Mouse (Mus musculus): ENCODE data around the gene Dnaja1. TPM values are rescaled to one million over a fixed set of nuclear protein-coding genes. Genes with fewer than 3 reads are reported as not detected.

Gene Dnaja1
- total RNA-seq, 2 experiments from 2014 or later: 141 to 570 TPM

DNA sequence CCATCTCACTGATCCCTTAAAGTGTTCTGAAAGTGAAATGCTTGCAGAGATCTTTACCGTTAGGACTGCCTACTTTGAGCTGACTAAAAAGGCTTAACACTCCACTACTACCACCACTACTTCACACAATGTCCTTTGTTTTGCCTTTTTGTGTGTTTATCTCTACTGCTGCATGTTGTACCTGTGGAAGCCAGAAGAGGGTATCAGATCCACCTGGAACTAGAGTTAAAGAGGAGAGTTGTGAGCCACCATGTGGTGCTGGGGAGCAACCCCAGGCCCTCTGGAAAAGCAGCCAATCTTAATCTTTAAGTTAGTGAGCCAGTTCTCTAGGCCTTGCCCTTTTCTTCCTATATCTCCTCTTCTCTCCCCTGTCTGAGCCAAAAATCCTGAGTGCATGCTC is 5.3 kb downstream of the Dnaja1 start:
- peak; percentile 37 for ATAC-seq (replicated peaks; ENCODE audit: low FRiP score, low TSS enrichment, poor library complexity, severe bottlenecking)

- ATAC-seq (replicated peaks; ENCODE audit: low FRiP score, low TSS enrichment, poor library complexity, severe bottlenecking): no peak
These were observed 9.3 kb downstream of the Dnaja1 start for GRCm38 (mm10) chr4:40731262-40731661.

DNA sequence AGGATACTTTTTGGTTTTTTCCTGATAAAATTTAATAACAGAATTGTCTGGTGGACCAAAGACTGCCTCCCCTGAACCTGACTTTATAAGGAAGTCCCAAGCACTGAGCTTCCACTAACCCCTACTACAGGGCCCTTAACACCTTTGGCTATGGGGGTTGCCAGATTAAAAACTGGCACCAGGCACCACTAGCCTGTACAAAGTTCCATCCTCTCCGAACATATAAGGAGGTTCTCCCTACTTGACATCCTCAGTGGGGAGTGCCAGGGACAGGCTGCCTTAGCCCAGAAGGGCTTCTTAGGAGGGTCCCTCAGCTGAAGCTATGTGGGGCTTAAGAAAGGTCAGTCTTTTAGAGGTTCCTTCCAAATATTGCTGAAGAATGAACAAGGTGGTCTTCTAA is 13.4 kb downstream of the Dnaja1 start:
- no peak for ATAC-seq (replicated peaks; ENCODE audit: low FRiP score, low TSS enrichment, poor library complexity, severe bottlenecking)

DNA sequence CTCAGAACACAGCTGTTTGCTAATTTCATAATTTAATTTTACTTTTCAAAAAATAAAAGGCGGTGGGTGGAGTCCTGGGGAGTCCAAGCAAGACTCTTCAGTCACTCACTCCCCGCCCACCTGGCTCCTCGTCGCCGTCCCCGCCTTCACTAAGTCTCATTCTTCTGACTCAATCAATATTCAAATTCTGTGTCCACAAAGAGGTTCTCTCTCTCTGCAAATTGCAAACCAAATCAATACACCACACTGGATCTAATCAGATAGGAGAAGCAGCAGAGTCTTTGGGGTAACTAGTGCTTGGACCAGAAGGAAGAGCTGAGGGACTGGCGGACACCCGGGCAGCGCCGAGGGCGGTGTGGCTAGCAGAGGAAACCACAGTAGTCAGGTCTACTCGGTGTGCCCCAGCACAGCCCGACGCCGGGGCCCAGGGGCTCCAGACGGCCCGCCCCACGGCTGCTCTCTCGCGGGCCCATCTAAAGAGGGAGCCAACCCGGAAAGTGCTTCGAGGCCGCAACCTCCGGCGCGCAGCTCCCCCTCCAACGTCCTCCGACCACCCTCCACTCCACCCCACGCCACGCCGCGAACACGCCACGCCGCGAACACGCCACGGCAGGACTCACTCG is 35.3 kb downstream of the Dnaja1 start:
- peak; percentile 68 for ATAC-seq (replicated peaks; ENCODE audit: low FRiP score, low TSS enrichment, poor library complexity, severe bottlenecking)

DNA sequence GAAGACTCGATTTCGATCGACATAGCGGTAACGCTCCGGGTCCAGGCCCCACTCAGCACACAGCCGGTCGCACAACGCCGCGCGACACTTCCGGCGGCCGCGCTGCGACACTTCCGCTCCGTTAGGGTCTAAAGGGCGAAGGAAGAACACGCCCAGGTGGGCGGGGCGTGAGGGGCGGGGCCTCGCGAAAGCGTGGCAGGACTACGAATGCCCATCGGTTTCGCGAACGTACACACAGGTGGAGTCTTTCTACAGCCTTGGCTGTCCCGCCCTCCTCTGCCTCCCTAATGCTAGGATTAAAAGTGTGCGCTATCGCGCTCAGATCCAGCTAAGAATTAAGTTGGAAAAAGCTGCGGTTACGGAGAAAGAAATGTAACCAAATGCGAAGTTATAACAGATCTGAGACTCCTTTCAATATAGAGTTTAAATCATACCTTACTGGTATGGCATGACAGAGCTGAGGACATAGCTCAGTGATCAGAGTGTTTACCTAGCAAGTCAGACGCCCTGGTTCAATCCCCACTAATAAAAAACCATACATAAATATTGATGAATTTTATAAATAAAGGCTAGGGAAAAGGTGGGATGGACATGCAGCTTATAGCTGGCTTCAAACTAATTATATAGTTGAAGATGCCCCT is 36.0 kb downstream of the Dnaja1 start, which contains the start of gene Smu1:
Gene Smu1, minus strand, starts transcription at position 144 of the 641 bp plus-strand sequence.
- peak; percentile 98 for ATAC-seq (replicated peaks; ENCODE audit: low FRiP score, low TSS enrichment, poor library complexity, severe bottlenecking)

DNA sequence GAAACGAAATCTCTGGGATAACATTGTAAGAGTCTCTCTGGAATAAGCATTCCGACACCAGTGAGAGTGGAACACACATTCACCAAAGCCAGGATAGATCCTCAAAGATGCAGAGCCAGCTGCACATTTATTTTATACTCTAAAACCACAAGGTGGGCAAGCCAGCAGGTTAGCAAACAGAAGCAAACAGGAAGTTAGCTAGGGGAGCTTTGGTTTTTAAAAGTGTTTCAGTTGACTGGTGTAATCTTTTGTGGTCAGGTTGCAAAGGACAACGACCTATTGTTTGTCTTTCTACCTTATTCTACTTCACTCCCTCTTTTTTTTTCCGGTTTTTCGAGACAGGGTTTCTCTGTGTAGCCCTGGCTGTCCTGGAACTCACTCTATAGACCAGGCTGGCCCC is 37.9 kb downstream of the Dnaja1 start:
- no peak for ATAC-seq (replicated peaks; ENCODE audit: low FRiP score, low TSS enrichment, poor library complexity, severe bottlenecking)

GRCm38 (mm10) chr4:40774279-40775259 is 52.6 kb downstream of the Dnaja1 start:
- ATAC-seq (replicated peaks; ENCODE audit: low FRiP score, low TSS enrichment, poor library complexity, severe bottlenecking): peak; percentile 82

- no peak for ATAC-seq (replicated peaks; ENCODE audit: low FRiP score, low TSS enrichment, poor library complexity, severe bottlenecking)
These were observed 54.5 kb downstream of the Dnaja1 start for GRCm38 (mm10) chr4:40776416-40776815.

- no peak for ATAC-seq (replicated peaks; ENCODE audit: low FRiP score, low TSS enrichment, poor library complexity, severe bottlenecking)
These were observed 55.2 kb downstream of the Dnaja1 start for GRCm38 (mm10) chr4:40777116-40777515.

- ATAC-seq (replicated peaks; ENCODE audit: low FRiP score, low TSS enrichment, poor library complexity, severe bottlenecking): no peak
These were observed 56.7 kb downstream of the Dnaja1 start for GRCm38 (mm10) chr4:40778656-40779055.

DNA sequence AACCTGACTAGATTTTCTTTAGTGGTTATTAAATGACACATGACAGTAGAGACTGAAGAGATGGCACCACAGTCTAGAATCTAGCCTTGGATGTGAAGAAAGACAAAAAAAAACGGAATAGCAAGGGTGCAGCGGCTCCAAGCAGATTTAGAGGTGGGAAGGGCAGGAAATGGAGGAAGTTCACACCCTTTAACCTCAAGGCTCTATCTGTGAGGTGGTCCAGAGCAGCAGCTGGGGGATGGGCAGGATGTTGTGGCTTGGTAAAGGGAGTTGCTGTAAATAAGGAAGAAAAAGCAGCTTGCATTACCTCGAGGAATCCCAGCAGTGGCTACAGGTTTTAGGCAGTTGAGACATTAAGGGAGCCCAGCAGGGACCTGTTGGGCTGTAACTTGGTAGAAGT is 59.2 kb downstream of the Dnaja1 start:
- peak; percentile 54 for ATAC-seq (replicated peaks; ENCODE audit: low FRiP score, low TSS enrichment, poor library complexity, severe bottlenecking)

DNA sequence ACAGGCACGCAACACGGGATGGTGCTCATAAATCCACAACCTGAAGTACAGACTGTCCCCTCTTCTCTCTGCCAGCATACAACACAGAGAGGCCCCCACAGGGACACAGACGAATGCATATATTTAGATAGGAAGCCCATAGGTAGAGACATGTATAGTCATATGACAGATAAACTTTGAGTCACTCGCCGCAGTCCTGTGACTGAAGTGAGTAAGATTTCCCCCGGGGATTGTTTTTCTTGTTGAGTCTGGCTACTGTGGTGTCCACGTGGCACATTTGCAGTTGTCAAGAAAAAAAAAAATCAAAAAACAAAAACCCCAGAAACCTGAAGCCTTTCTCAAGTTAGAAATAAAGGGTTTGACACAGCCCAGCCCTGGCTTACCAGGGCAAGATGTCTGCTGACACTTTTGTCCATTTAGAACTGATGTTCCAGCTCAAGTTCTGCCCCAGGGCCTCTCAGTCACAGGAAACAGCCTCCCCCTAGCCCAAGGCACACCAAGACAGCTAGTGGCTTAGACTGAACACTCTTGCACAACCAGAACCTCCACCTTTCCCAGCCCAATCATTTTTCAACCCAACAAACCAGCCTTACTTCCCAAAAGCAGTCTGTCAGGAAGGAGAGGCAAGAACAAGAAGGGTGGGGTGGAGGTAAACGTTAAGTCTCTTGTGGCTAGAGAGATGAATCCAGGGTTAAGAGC is 60.0 kb downstream of the Dnaja1 start:
- ATAC-seq (replicated peaks; ENCODE audit: low FRiP score, low TSS enrichment, poor library complexity, severe bottlenecking): peak; percentile 61

DNA sequence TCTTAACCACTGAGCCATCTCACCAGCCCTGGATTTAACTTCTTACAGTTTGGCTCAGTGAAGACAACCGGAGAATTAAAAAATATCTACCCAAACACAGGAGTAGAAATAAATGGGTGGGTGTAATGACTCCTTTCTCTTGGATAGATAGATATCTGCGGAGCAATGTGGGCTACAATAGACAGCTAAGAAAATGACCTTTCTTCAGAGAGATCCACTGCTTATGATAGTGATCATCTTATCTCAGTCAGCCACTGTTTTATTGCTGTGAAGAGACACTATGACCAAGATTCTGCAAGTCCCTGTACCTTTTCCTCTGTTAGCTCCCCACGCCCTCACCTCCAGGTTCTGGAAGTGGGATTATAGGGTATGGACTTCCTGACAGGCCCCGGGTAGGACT is 61.1 kb downstream of the Dnaja1 start:
- no peak for ATAC-seq (replicated peaks; ENCODE audit: low FRiP score, low TSS enrichment, poor library complexity, severe bottlenecking)

GRCm38 (mm10) chr4:40784556-40785169 is 62.7 kb downstream of the Dnaja1 start:
- ATAC-seq (replicated peaks; ENCODE audit: low FRiP score, low TSS enrichment, poor library complexity, severe bottlenecking): no peak

GRCm38 (mm10) chr4:40785620-40786166 is 63.7 kb downstream of the Dnaja1 start:
- ATAC-seq (replicated peaks; ENCODE audit: low FRiP score, low TSS enrichment, poor library complexity, severe bottlenecking): peak; percentile 91

GRCm38 (mm10) chr4:40786578-40786977 is 64.6 kb downstream of the Dnaja1 start:
- no peak for ATAC-seq (replicated peaks; ENCODE audit: low FRiP score, low TSS enrichment, poor library complexity, severe bottlenecking)
